Mouse (Mus musculus): Measurements from ENCODE around the gene Zscan5b. TPM values are rescaled to one million over a fixed set of nuclear protein-coding genes. Genes with fewer than 3 reads are reported as not detected.

The Zscan5b gene
- not detected for polyA plus RNA-seq (2014; fragmentation: Illumina TruSeq; extraction: RNeasy Lipid Tissue Mini Kit (QIAGEN cat#74804); ENCODE audit: low read depth, low replicate concordance)

DNA sequence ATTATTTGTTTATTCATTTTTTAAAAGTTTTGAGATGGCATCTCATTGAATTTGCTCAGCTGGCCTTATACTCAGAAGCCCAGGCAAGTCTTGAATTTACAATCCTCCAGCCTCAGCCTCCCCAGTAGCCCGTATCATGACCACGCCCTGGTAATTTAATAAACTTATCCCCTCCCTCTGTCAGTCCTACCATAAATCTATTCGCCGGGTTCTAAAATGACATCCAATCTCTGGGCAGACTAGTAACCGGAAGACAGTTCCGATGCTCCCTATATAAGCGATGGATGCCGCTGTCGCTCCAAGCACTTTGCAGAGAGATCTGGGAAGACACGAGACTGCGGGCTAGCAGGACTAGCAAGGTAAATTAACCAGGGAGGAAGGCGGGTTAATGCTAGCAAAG is at the start of gene Zscan5b:
Zscan5b (plus strand) TSS at position 301 of the 400 bp plus-strand sequence.

DNA sequence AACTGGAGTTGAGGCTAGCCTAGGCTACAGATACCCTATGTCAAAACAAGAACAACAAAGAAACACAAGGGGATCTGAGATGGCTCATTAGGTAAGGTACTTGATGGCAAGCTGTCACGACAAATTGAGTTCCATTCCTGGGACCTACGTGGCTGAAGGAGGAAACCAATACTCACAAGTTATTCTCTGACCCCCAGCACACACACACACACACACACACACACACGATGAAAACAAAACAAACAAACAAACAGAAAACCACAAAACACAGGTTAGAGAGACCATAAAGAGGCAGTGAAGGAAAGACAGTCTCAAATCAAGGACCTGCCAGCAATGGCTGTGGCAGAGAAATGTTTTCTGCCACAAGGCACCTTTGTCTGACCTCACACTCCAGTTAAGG is 25.3 kb upstream of the Zscan5b start, which contains the start of gene Galp:
Galp (plus strand) TSS at position 301 of the 400 bp plus-strand sequence.

DNA sequence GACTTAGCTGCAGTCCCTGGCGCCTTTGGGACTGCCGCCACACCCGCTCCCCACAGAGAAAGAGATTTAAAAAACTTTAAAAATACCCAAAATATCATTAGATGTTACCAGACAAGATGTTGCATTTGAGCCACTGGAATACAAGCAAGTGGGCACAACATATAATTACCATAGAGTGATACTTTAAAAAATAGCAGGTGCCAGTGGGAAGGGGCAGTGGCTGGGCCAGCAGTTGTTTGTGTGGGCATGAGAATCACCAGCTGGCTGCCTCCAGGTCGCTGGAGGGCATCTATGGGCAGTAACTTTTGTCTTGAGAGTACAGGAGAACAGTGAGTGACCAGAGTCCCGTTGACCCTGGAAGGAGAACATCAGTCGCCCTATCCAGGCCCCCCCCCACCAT is 30.3 kb downstream of the Zscan5b start, which contains the start of gene Epp13:
Epp13 (plus strand) TSS at position 301 of the 400 bp plus-strand sequence.

DNA sequence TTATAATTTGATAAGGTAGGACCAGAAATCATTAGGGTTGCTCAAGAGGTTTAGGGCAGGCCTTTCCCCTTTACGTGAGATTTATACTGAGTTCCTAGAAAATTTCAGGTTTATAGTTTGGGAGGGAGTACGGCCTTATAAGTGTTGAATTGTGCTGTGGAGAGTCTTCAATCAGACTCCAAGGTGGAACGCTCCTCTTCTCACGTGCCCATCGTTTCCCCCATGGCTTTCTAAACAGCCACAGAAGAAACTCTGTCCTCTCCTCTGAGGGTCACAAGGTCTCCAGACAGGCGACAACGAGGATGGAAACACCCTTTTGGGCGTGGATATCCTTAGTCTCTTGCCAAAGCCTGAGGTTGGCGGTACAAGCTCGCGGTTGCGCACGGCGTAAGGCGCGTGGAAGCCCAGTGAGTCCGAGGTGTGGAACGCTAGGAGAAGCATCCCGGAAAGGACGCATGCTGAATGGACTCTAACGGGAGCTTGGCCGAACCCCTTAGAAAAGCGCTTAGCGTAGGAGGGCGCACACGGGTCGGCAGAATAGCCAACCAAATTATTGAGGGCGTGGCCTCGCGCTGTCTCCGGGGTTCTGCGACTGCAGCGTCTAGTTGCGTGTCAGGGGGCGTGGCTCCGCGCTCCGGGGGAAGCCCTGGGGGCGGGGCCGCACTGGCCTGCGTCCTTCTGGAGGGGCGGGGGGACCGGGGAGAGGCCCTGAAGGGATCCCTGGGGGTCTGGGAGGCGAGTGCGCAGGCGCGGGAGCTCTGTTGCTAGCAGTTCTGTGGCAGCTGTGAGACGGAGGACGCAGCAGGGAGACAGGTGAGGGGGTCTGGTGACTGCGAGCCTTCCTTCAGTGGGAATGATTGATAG is 64.0 kb downstream of the Zscan5b start, which contains the start of gene Zfp667:
Zfp667 (plus strand) TSS at position 738 of the 864 bp plus-strand sequence.

Other genes with a start within 250 kb of the Zscan5b start
- gene Vmn1r65, start 211.3 kb upstream of the Zscan5b start, polyA plus RNA-seq (2014; fragmentation: Illumina TruSeq; extraction: RNeasy Lipid Tissue Mini Kit (QIAGEN cat#74804); ENCODE audit: low read depth, low replicate concordance), result not detected
- gene Nlrp4c, start 177.1 kb upstream of the Zscan5b start, polyA plus RNA-seq (2014; fragmentation: Illumina TruSeq; extraction: RNeasy Lipid Tissue Mini Kit (QIAGEN cat#74804); ENCODE audit: low read depth, low replicate concordance), result not detected
- 27.4 TPM for gene Zfp787, start 66.3 kb upstream of the Zscan5b start, polyA plus RNA-seq (2014; fragmentation: Illumina TruSeq; extraction: RNeasy Lipid Tissue Mini Kit (QIAGEN cat#74804); ENCODE audit: low read depth, low replicate concordance)
- gene Zfp444, start 50.1 kb upstream of the Zscan5b start, polyA plus RNA-seq (2014; fragmentation: Illumina TruSeq; extraction: RNeasy Lipid Tissue Mini Kit (QIAGEN cat#74804); ENCODE audit: low read depth, low replicate concordance), result 5.7 TPM
- not detected for gene Galp, start 25.2 kb upstream of the Zscan5b start, polyA plus RNA-seq (2014; fragmentation: Illumina TruSeq; extraction: RNeasy Lipid Tissue Mini Kit (QIAGEN cat#74804); ENCODE audit: low read depth, low replicate concordance)
- gene Epp13, start 30.4 kb downstream of the Zscan5b start, polyA plus RNA-seq (2014; fragmentation: Illumina TruSeq; extraction: RNeasy Lipid Tissue Mini Kit (QIAGEN cat#74804); ENCODE audit: low read depth, low replicate concordance), result not detected
- gene Zfp667, start 64.3 kb downstream of the Zscan5b start, polyA plus RNA-seq (2014; fragmentation: Illumina TruSeq; extraction: RNeasy Lipid Tissue Mini Kit (QIAGEN cat#74804); ENCODE audit: low read depth, low replicate concordance), result 3.1 TPM
- 3.0 TPM for gene Zfp583, start 109.0 kb downstream of the Zscan5b start, polyA plus RNA-seq (2014; fragmentation: Illumina TruSeq; extraction: RNeasy Lipid Tissue Mini Kit (QIAGEN cat#74804); ENCODE audit: low read depth, low replicate concordance)
- gene Gm3854, start 121.5 kb downstream of the Zscan5b start, polyA plus RNA-seq (2014; fragmentation: Illumina TruSeq; extraction: RNeasy Lipid Tissue Mini Kit (QIAGEN cat#74804); ENCODE audit: low read depth, low replicate concordance), result 0.47 TPM
- gene Zfp78, start 141.0 kb downstream of the Zscan5b start, polyA plus RNA-seq (2014; fragmentation: Illumina TruSeq; extraction: RNeasy Lipid Tissue Mini Kit (QIAGEN cat#74804); ENCODE audit: low read depth, low replicate concordance), result 2.1 TPM
- 6.3 TPM for gene Zfp28, start 161.0 kb downstream of the Zscan5b start, polyA plus RNA-seq (2014; fragmentation: Illumina TruSeq; extraction: RNeasy Lipid Tissue Mini Kit (QIAGEN cat#74804); ENCODE audit: low read depth, low replicate concordance)
- not detected for gene Smim17, start 176.4 kb downstream of the Zscan5b start, polyA plus RNA-seq (2014; fragmentation: Illumina TruSeq; extraction: RNeasy Lipid Tissue Mini Kit (QIAGEN cat#74804); ENCODE audit: low read depth, low replicate concordance)
- gene Gm20715, start 188.0 kb downstream of the Zscan5b start, polyA plus RNA-seq (2014; fragmentation: Illumina TruSeq; extraction: RNeasy Lipid Tissue Mini Kit (QIAGEN cat#74804); ENCODE audit: low read depth, low replicate concordance), result not detected
- gene Olfr1344, start 216.4 kb downstream of the Zscan5b start, polyA plus RNA-seq (2014; fragmentation: Illumina TruSeq; extraction: RNeasy Lipid Tissue Mini Kit (QIAGEN cat#74804); ENCODE audit: low read depth, low replicate concordance), result not detected
- not detected for gene Olfr1336, start 233.9 kb downstream of the Zscan5b start, polyA plus RNA-seq (2014; fragmentation: Illumina TruSeq; extraction: RNeasy Lipid Tissue Mini Kit (QIAGEN cat#74804); ENCODE audit: low read depth, low replicate concordance)
- gene Olfr1346, start 244.8 kb downstream of the Zscan5b start, polyA plus RNA-seq (2014; fragmentation: Illumina TruSeq; extraction: RNeasy Lipid Tissue Mini Kit (QIAGEN cat#74804); ENCODE audit: low read depth, low replicate concordance), result not detected